9 mouse cellular contexts compared by ENCODE assay signal in genomic region chrX:96134840-96135580, GRCm38 (mm10). TPM values are rescaled to one million over a fixed set of nuclear protein-coding genes. Genes with fewer than 3 reads are reported as not detected.
A peak's percentile ranks its signal among the peaks of the same experiment; 100 is the strongest.
DNase-seq lines count a peak whose midpoint lies in the region; ATAC-seq lines count a peak whose summit lies in the region.
"Had no signal": no experiment of that assay in that cellular context is flagged by ENCODE, and none has a peak within 500 bp of the region (broad histone marks: within the 10 kb centered on the region; RNA-seq: fewer than 3 reads in every experiment).

No protein-coding gene starts in this region.

- no peaks in the 10 kb centered on the region for H3K9me3 ChIP-seq in forebrain, embryonic 15.5 days
- no peaks in the 10 kb centered on the region for H3K9me3 ChIP-seq in forebrain, embryonic 12.5 days
- H3K9me3 ChIP-seq in midbrain, embryonic 12.5 days, result no peaks in the 10 kb centered on the region
- H3K9me3 ChIP-seq in midbrain, embryonic 15.5 days, result no peaks in the 10 kb centered on the region
- no peaks in the 10 kb centered on the region for H3K9me3 ChIP-seq in heart, embryonic 15.5 days (replicated peaks)
- no peaks in the 10 kb centered on the region for H3K9me3 ChIP-seq in intestine, embryonic 15.5 days
- H3K9me3 ChIP-seq: hindbrain, embryonic 12.5 days had no signal

- H3K4me3 ChIP-seq in forebrain, embryonic 15.5 days, result no peak overlapping the region
- no peak overlapping the region for H3K4me3 ChIP-seq in forebrain, embryonic 12.5 days (replicated peaks)
- H3K4me3 ChIP-seq in midbrain, embryonic 12.5 days, result no peak overlapping the region
- H3K4me3 ChIP-seq in midbrain, embryonic 15.5 days, result no peak overlapping the region
- no peak overlapping the region for H3K4me3 ChIP-seq in heart, embryonic 15.5 days
- H3K4me3 ChIP-seq in intestine, embryonic 15.5 days (replicated peaks), result no peak overlapping the region
- H3K4me3 ChIP-seq: hindbrain, embryonic 12.5 days had no signal

- 87% methylated on average over 6 of the region's 6 CpGs for WGBS in forebrain, embryonic 15.5 days
- 85% methylated on average over 6 of the region's 6 CpGs for WGBS in forebrain, embryonic 12.5 days
- WGBS in midbrain, embryonic 12.5 days, result 80% methylated on average over 6 of the region's 6 CpGs
- 83% methylated on average over 6 of the region's 6 CpGs for WGBS in midbrain, embryonic 15.5 days
- WGBS in heart, embryonic 15.5 days, result 38% methylated on average over 6 of the region's 6 CpGs
- WGBS in intestine, embryonic 15.5 days, result 70% methylated on average over 6 of the region's 6 CpGs

- no peak overlapping the region for H3K9ac ChIP-seq in forebrain, embryonic 15.5 days (replicated peaks)
- no peak overlapping the region for H3K9ac ChIP-seq in forebrain, embryonic 12.5 days
- H3K9ac ChIP-seq in midbrain, embryonic 12.5 days (replicated peaks), result no peak overlapping the region
- H3K9ac ChIP-seq in midbrain, embryonic 15.5 days, result no peak overlapping the region
- no peak overlapping the region for H3K9ac ChIP-seq in heart, embryonic 15.5 days
- no peak overlapping the region for H3K9ac ChIP-seq in intestine, embryonic 15.5 days
- H3K9ac ChIP-seq: hindbrain, embryonic 12.5 days had no signal

- H3K27me3 ChIP-seq in forebrain, embryonic 15.5 days, result no peaks in the 10 kb centered on the region
- peaks cover 2% of the 10 kb centered on the region for H3K27me3 ChIP-seq in forebrain, embryonic 12.5 days
- H3K27me3 ChIP-seq in midbrain, embryonic 12.5 days, result no peaks in the 10 kb centered on the region
- H3K27me3 ChIP-seq in midbrain, embryonic 15.5 days (replicated peaks), result no peaks in the 10 kb centered on the region
- H3K27me3 ChIP-seq in heart, embryonic 15.5 days, result no peaks in the 10 kb centered on the region
- no peaks in the 10 kb centered on the region for H3K27me3 ChIP-seq in intestine, embryonic 15.5 days (replicated peaks)
- H3K27me3 ChIP-seq: hindbrain, embryonic 12.5 days had no signal

- 0 out of 2 replicates have a peak, but pooled peaks have one; percentile 11 for ATAC-seq in forebrain, embryonic 15.5 days (replicated peaks)
- no peak for ATAC-seq in forebrain, embryonic 12.5 days (ENCODE audit: low FRiP score)
- peak; percentile 47; the same call in 1 of the 2 replicates for ATAC-seq in midbrain, embryonic 12.5 days (ENCODE audit: low FRiP score, low read depth)
- no peak for ATAC-seq in midbrain, embryonic 15.5 days (replicated peaks)
- ATAC-seq in heart, embryonic 15.5 days (replicated peaks; ENCODE audit: insufficient number of reproducible peaks, insufficient read depth, low FRiP score, low read depth), result no peak
- ATAC-seq in intestine, embryonic 15.5 days, result no peak

- no peak overlapping the region for H3K27ac ChIP-seq in forebrain, embryonic 15.5 days (replicated peaks)
- no peak overlapping the region for H3K27ac ChIP-seq in forebrain, embryonic 12.5 days
- H3K27ac ChIP-seq in midbrain, embryonic 12.5 days (replicated peaks), result no peak overlapping the region
- no peak overlapping the region for H3K27ac ChIP-seq in midbrain, embryonic 15.5 days
- H3K27ac ChIP-seq in heart, embryonic 15.5 days, result peak overlapping the region; percentile 71
- no peak overlapping the region for H3K27ac ChIP-seq in intestine, embryonic 15.5 days
- H3K27ac ChIP-seq: hindbrain, embryonic 12.5 days had no signal

- no peaks in the 10 kb centered on the region for H3K36me3 ChIP-seq in forebrain, embryonic 15.5 days
- H3K36me3 ChIP-seq in forebrain, embryonic 12.5 days (replicated peaks), result no peaks in the 10 kb centered on the region
- H3K36me3 ChIP-seq in midbrain, embryonic 12.5 days, result no peaks in the 10 kb centered on the region
- no peaks in the 10 kb centered on the region for H3K36me3 ChIP-seq in midbrain, embryonic 15.5 days (replicated peaks)
- H3K36me3 ChIP-seq in heart, embryonic 15.5 days, result no peaks in the 10 kb centered on the region
- H3K36me3 ChIP-seq in intestine, embryonic 15.5 days, result no peaks in the 10 kb centered on the region
- H3K36me3 ChIP-seq: hindbrain, embryonic 12.5 days had no signal

- H3K4me2 ChIP-seq in forebrain, embryonic 15.5 days (replicated peaks), result no peak overlapping the region
- H3K4me2 ChIP-seq in forebrain, embryonic 12.5 days, result no peak overlapping the region
- H3K4me2 ChIP-seq in midbrain, embryonic 12.5 days (replicated peaks), result no peak overlapping the region
- H3K4me2 ChIP-seq in midbrain, embryonic 15.5 days, result no peak overlapping the region
- H3K4me2 ChIP-seq in heart, embryonic 15.5 days, result no peak overlapping the region
- H3K4me2 ChIP-seq in intestine, embryonic 15.5 days (replicated peaks), result no peak overlapping the region
- H3K4me2 ChIP-seq: hindbrain, embryonic 12.5 days had no signal

- peak; percentile 50 for DNase-seq in lung, postnatal 25 days (ENCODE audit: low spot score)
- DNase-seq in testis, postnatal 10 days (ENCODE audit: low spot score), result no peak

- no peaks in the 10 kb centered on the region for H3K4me1 ChIP-seq in forebrain, embryonic 15.5 days
- no peaks in the 10 kb centered on the region for H3K4me1 ChIP-seq in forebrain, embryonic 12.5 days
- no peaks in the 10 kb centered on the region for H3K4me1 ChIP-seq in midbrain, embryonic 12.5 days
- no peaks in the 10 kb centered on the region for H3K4me1 ChIP-seq in midbrain, embryonic 15.5 days
- H3K4me1 ChIP-seq in heart, embryonic 15.5 days (replicated peaks), result peaks cover 34% of the 10 kb centered on the region
- no peaks in the 10 kb centered on the region for H3K4me1 ChIP-seq in intestine, embryonic 15.5 days (replicated peaks)
- H3K4me1 ChIP-seq: hindbrain, embryonic 12.5 days had no signal

RNA-seq across cellular contexts. Expression of gene Msn, which starts 39.2 kb away (rescaled TPM):
- 36.7 and 42.4 TPM in 2 replicates for polyA plus RNA-seq in forebrain, embryonic 15.5 days (2015; fragmentation: Nextera tagmentation; extraction: Ambion mirVana)
- 81.5 and 89.4 TPM in 2 replicates for polyA plus RNA-seq in forebrain, embryonic 12.5 days (2016; fragmentation: Nextera tagmentation; extraction: Ambion mirVana)
- 82.5 and 87.5 TPM in 2 replicates for polyA plus RNA-seq in midbrain, embryonic 12.5 days (2016; fragmentation: Nextera tagmentation; extraction: Ambion mirVana)
- polyA plus RNA-seq in midbrain, embryonic 15.5 days (2015; fragmentation: Nextera tagmentation; extraction: Ambion mirVana), result 31.3 and 34.9 TPM in 2 replicates
- 172 and 194 TPM in 2 replicates for polyA plus RNA-seq in heart, embryonic 15.5 days (2015; fragmentation: Nextera tagmentation; extraction: Ambion mirVana)
- 67.3 and 72.2 TPM in 2 replicates for polyA plus RNA-seq in intestine, embryonic 15.5 days (2015; fragmentation: Nextera tagmentation; extraction: Ambion mirVana)

Comparison
In these comparisons a context has a peak if more than half of its experiments do, and no peak if none do; other contexts are left out.
1. ATAC-seq: peak in forebrain, embryonic 15.5 days (single experiment) and midbrain, embryonic 12.5 days (single experiment); none in forebrain, embryonic 12.5 days (single experiment), midbrain, embryonic 15.5 days (single experiment), heart, embryonic 15.5 days (single experiment) and intestine, embryonic 15.5 days (single experiment).